Mouse (Mus musculus) neural tube, embryonic 10.5 days (tissue): ENCODE results near the gene Csf3r.
"Not testable (repeated sequence)": the region's sequence is repeated elsewhere in the genome, so short reads cannot be mapped to it uniquely, and the experiment has no call there.

Experiments used
- DNase-seq: peaks from one replicate; pipeline ENCODE4 v3.0.0-alpha.2; 2017; ENCODE audit warnings: low spot score; ENCODE audit errors: extremely low spot score

Gene Csf3r

GRCm38 (mm10) chr4:126024303-126024900 is at the start of gene Csf3r:
Csf3r (plus strand) TSS chr4:126024550.
- no peak for DNase-seq

DNA sequence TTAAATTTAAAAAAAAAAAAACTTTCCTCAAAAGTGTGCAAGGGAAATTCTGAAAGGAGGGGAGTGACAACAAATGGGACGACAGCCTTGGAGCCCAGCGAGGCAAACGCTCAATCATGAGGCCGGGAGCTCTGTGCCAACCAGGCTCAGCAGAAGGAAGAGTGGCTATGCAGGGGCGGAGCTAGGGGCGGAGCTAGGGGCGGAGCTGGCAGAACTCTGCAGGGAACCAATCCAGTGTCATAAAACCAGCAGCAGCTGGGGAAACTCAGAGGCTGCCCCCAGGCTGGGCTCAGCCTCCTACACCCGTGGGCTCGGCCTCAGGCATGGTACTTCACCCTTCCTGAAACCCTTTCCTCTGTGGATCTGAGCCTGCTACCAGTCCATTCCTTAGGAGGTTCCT is 46.6 kb upstream of the Csf3r start:
- no peak for DNase-seq

GRCm38 (mm10) chr4:125983279-125983678 is 41.1 kb upstream of the Csf3r start:
- DNase-seq, result no peak

- DNase-seq, result not testable (repeated sequence)
Observed at GRCm38 (mm10) chr4:125985703-125986102, 38.6 kb upstream of the Csf3r start.

GRCm38 (mm10) chr4:125987071-125987470 is 37.3 kb upstream of the Csf3r start:
- DNase-seq, result no peak

- DNase-seq, result no peak
Observed at GRCm38 (mm10) chr4:125989061-125989460, 35.3 kb upstream of the Csf3r start.

GRCm38 (mm10) chr4:125990143-125990542 is 34.2 kb upstream of the Csf3r start:
- DNase-seq, result peak; percentile 88

GRCm38 (mm10) chr4:125992206-125992605 is 32.1 kb upstream of the Csf3r start:
- DNase-seq, result no peak

GRCm38 (mm10) chr4:125992906-125993305 is 31.4 kb upstream of the Csf3r start:
- DNase-seq, result no peak

- DNase-seq, result peak; percentile 35
Observed at GRCm38 (mm10) chr4:125996576-125996975, 27.8 kb upstream of the Csf3r start.

DNA sequence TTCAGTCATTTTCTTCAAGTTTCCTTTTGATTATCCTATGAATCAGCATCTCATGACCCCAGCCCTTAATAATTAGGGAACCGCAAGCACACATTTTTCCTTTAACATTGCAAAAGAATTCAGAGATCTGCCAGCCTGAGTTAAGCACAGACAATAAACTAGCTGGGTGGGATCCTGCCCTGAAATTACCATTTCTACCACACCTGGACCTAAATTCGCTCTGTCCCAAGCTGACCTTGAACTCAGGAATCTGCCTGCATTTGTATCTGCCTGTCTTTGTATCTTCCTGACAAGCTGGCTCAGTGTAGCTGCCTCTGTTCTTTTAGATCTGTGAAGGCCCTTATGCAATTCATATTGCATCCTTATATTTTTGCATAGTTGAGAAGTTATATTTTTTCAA is 26.5 kb upstream of the Csf3r start:
- DNase-seq, result no peak

DNA sequence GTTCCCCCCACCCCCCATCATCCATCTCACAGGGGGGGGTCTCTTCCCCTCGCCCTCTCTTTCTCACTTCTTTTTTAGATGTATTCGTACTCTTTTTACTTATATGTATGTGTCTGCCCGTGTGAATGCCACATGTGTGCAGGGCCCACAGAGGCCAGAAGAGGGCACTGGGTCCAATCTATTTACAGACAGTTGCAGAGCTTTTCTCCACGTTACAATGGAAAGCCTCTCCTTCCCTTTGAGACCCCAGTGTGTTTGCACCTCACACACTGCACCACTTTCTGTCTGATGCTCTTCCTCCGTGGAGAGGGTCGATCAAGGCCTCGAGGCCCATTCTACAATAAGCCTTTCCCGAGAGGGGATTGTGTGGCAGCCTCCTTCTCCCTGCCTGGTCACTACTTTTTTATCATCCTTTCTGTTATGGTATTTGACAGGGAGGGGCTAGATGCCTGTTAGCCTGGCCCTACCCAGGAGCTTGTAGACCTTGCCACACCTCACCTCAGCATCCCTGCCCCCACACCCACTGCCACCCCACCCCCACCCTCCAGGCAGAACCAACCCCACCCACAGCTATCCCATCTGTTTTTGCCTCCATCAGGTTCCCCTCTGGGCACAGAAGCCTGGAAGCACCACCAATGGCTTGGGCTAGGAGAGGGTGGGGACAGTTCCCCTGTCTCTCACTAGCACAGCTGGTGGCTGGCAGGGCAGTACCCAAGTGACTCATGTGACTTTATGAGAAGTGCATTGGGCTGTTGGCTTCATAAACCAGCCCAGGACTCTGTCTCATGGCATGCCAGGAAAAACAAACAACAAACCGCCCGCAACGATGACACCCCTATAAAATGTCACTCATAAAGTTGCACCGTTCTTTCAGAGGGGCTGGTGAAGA is 22.8 kb upstream of the Csf3r start:
- DNase-seq, result no peak

DNA sequence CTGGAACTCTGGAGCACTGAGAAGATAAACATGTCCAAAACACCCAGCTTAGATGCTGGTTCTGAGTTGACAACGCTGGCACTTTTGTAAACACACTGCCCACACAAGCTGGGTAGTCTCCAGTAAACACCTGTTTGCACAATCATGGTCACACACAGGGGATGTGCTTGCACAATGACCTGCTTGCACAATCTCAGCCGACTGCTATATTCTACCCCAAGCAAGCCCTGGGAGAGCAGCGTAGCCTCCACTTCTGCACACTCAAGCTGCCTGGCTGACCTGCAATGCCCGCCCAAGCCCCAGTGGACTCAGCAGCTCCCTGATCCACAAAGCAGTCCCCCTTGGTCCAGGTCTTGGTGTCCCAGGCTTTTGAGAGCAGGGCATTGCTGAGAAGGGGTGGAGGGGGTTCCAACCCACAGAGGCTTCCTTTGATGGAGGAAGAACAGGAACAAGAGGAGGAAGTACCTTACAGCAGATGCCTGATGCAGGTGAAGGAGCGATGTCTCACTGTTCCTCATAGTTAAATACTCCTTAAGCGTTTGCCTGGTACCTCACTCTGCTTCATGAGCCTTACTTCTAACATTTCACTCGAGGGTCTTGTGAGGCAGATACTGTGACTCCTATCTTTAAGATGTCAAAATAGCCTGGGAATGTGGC is 6.5 kb upstream of the Csf3r start:
- no peak for DNase-seq

DNA sequence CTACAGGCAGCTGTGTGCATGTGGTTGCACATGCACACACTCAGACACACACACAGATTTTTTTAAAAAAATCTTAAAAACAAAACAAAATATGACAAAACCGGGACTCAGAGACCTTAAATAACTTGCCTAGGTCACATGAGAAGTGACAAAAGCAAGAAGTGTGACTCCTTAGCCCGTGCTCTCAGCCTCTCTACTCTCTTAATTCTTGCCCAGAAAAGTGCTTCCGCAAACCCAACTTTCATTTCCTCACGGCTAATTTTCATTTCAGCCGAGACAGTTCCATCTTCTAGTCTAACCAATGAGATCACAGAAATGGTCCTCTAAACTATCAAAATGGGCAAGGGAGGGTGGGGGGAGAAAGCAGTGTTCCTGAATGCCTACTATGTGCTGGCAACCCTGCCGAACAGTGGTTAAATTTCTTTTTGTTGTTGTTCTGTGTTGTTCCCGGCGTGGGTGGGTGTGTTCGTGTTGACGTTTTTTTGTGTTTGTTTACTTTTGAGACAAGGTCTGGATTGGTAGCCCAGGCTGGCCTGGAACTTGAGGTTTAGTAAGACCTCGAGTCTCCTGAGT is 5.3 kb upstream of the Csf3r start:
- DNase-seq, result no peak

DNA sequence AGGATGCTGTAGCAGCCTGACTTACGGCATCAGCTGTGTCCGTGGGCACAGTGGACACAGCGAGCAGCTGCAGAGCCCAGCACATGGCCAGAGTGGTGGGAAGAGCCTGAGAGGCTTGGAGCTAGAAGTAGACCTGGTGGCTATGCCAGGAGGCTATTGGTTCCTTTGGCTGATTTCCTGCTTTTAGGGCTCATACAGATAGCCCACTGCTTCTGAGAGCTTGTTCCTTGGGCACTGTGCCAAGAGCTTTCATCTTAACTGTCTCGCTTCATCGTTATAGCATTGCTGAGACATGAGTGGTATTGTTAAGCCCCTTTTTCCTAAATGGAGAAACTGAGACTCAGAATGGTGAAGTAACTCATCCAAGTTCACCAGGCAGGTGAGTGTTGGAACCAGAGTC is 1.5 kb downstream of the Csf3r start:
- no peak for DNase-seq

DNA sequence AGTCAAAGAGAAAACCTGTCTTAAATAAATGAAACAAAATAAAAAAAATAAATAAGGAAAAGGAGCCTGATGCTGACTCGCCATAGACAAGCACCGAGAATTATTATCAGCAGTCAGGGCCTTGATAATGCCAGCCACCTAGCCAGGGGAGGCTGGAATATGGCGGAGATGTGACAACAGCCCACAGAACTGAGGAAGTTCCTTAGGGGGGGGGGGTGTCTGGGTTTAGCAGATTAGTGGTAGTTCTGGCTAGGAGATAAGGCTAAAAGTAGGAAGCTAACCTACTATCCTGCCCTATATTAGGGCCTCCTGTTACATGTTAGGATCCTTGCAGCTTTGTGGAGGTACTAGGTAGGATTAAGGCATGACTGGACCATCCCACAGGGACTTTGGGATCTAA is 3.6 kb downstream of the Csf3r start:
- DNase-seq, result no peak

DNA sequence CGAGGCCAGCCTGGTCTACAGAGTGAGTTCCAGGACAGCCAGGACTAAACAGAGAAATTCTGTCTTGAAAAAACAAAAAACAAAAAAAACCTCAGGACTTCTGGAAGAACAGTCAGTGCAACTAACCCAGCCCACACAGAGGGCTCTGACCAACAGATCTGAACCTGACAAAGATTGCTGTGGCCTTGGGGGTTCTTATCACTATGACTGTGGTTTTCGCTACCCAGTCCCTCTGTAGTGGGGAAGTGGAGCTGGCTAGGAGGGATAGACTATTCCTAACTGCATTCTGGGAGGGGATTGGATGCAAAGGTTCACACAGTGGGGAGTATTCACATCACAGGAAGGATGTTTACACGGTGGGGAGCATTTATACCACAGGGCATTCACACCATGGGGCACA is 4.7 kb downstream of the Csf3r start:
- no peak for DNase-seq

DNA sequence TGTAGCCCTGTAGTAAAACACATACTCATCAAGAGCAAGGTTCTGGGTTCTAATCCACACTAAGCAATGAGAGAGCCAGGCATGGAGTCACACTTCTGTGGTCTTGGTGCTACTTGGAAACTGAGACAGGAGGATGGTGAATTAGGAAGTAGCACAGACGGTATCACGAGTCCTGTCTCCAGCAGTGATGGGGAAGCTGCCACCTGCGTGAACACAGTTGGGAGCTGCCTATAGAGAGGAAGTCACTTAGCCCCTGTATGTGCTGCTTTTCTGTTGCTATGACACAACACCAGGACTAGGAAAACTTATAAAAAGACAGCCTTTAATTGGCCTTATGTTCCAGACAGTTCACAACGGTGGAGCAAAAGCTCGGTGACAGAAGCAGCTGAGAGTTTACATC is 6.4 kb downstream of the Csf3r start:
- no peak for DNase-seq

DNA sequence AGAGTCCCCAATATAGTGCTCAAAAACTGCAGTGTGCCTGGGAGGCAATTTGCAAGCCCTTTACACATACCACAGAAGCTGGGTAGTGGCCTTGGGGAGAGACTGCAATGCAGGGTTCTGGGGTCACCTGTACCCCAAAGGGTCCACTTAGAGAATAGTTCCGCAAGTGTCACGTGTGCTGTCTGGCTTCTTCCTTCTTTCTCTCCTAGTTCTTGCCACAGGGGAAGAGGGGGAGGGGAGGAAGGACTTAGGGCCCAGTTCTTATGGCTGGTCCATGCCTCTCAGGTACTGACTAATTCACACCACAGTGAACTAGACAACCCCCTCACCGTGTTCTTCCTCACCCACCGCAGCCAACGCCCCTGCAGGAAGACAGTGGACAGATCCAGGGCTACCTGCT is 11.1 kb downstream of the Csf3r start:
- DNase-seq, result no peak

DNA sequence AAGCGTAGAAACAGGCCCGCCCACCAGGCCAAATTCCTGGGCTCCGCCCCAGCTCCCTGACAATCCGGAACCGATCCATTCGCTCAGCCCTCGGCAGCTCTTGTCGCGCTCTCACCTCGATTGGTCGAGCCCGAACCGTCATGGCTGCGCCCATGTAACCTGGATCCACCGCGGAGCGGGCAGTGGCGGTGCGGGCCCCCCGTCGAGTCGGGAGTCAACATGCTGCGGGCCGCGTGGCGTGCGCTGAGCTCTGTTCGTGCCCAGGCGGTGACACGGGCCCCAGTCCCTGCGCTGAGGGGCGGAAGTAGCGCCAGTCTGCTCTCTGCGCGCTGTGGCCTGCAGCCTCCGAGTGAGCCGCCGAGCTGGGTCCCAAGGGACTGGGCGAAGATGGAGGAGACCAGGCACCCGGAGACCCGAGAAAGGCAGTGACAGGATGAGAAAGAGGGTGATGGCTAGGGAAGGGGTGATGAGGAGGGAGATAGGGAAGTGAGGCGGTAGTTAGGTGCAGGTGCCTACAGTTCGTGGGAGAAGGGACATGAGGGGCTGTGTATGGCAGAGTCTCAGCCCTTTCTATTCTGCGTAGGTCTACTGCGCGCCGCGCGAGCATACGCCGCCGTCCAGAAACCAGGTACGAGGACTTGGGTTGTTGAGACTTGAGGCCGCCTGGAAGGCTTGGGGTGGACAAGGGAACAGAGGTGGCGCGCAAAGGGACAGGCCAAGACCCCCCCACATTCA is 22.7 kb downstream of the Csf3r start, which contains the start of gene Mrps15:
Mrps15 (plus strand) TSS at position 75 of the 735 bp plus-strand sequence.
- DNase-seq, result peak; percentile 88

DNA sequence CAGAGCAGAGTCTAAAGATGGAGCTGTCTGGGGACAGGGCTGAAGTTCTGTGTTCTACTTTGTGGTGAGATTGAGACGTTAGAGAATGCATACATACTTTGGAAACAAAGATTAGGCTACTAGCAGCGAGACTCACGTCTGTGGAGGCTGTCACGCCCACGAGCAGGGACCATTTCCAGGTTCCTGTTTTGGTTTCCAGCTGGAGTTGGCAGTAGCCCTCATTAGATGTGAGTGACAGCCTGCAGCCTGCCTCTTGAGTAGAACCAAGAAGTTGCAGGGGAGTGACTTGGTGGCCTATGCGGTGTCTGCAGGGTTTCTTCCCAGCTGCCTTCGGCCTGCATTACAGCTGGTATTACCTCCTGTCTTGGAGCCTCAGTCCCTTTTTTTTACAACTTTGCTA is 27.3 kb downstream of the Csf3r start:
- no peak for DNase-seq
